Mouse (Mus musculus) cerebellum, postnatal 4 days (tissue): ENCODE data around the gene Zfr2.

ENCODE experiments used
- DNase-seq, 2 experiments: peaks; one replicate each; pipeline ENCODE4 v3.0.0; 2022; ENCODE audit warnings: low spot score in 2 of 2, mixed read lengths in 1 of 2

The Zfr2 gene

GRCm38 (mm10) chr10:81287513-81288157 lies 54.7 kb downstream of the Zfr2 start:
- DNase-seq: peak in 1 of 2 experiments; percentile 66

- DNase-seq: peak in 1 of 2 experiments; percentile 51
These were observed 55.6 kb downstream of the Zfr2 start for GRCm38 (mm10) chr10:81288601-81289000.

GRCm38 (mm10) chr10:81289278-81289677 lies 56.3 kb downstream of the Zfr2 start:
- DNase-seq: peak in 1 of 2 experiments; percentile 58

- no peak for DNase-seq
These were observed 56.9 kb downstream of the Zfr2 start for GRCm38 (mm10) chr10:81289811-81290210.

- no peak for DNase-seq
These were observed 57.9 kb downstream of the Zfr2 start for GRCm38 (mm10) chr10:81290698-81291460.

GRCm38 (mm10) chr10:81291511-81292104 lies 58.7 kb downstream of the Zfr2 start, which contains the start of gene Tjp3:
Gene Tjp3, minus strand, starts transcription at chr10:81291581.
- no peak for DNase-seq

GRCm38 (mm10) chr10:81292554-81293333 lies 59.8 kb downstream of the Zfr2 start, which contains the start of gene Pip5k1c:
Gene Pip5k1c, plus strand, starts transcription at chr10:81292963.
- peak; percentile 97 to 99 for DNase-seq

- DNase-seq: no peak
These were observed 60.5 kb downstream of the Zfr2 start for GRCm38 (mm10) chr10:81293334-81294030.

GRCm38 (mm10) chr10:81294442-81294841 lies 61.5 kb downstream of the Zfr2 start:
- DNase-seq: no peak

GRCm38 (mm10) chr10:81295185-81295584 lies 62.2 kb downstream of the Zfr2 start:
- DNase-seq: no peak

GRCm38 (mm10) chr10:81297246-81297645 lies 64.3 kb downstream of the Zfr2 start:
- no peak for DNase-seq

- DNase-seq: no peak
These were observed 64.9 kb downstream of the Zfr2 start for GRCm38 (mm10) chr10:81297845-81298244.

- no peak for DNase-seq
These were observed 65.6 kb downstream of the Zfr2 start for GRCm38 (mm10) chr10:81298369-81299100.

- DNase-seq: no peak
These were observed 66.8 kb downstream of the Zfr2 start for GRCm38 (mm10) chr10:81299585-81300351.

GRCm38 (mm10) chr10:81300352-81300907 lies 67.5 kb downstream of the Zfr2 start:
- DNase-seq: no peak

- DNase-seq: no peak
These were observed 68.4 kb downstream of the Zfr2 start for GRCm38 (mm10) chr10:81301321-81301720.
